Mouse (Mus musculus) naive thymus-derived CD4-positive, alpha-beta T cell, adult 2 months (primary cell): Measurements from ENCODE around the gene Xrcc4.
A peak's percentile ranks its signal among the peaks of the same experiment; 100 is the strongest.
"Not testable (repeated sequence)": the region's sequence is repeated elsewhere in the genome, so short reads cannot be mapped to it uniquely, and the experiment has no call there.

Source experiments
- DNase-seq: peaks from one replicate; pipeline ENCODE4 v3.0.0-alpha.2; 2011; ENCODE audit warnings: low read depth

Xrcc4 gene

DNA sequence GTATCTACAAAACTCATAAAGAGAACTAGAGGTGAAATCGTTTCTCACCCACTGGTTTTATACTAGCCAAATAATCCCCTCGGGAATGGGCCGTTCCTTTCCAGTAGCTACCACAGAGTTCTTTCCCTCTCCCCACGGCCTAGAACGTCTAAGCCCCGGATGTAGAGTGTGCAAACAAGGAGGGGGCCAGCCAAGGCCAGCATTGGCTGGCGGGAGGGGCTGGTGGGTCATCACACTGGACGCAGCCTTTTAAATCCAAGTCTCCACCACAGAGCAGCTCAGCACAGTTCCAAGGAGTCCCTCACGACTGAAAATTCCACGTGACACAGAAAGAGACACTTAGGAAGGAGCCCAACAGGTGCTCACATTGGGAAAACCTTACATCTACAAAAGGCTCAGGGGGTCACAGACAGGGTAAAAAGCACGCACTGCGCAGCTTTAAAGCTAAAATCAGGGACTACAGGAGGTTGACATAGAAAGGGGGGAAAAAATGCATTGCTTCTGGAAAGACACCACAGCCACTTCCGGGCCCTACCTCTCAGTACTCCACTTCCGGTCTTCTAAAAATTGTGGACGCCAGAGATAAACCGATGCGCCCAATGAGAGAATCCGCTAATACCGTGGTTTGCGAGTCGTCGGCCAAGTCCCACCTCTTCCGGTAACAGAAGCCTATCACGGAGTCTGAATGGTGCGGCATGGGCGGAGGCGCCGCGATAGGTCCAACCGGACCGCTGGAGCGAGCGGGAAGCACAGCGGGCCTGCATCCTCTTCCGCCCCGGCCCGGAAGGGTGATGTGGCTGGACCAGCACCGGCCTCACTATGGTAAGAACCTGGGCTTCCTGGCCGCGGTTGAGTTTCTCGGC lies at the start of gene Xrcc4, which contains the start of gene Tmem167:
Xrcc4 (minus strand) TSS at position 647 of the 863 bp plus-strand sequence.
Tmem167 (plus strand) TSS at position 162 of the 863 bp plus-strand sequence.
- peak; percentile 91 for DNase-seq

DNA sequence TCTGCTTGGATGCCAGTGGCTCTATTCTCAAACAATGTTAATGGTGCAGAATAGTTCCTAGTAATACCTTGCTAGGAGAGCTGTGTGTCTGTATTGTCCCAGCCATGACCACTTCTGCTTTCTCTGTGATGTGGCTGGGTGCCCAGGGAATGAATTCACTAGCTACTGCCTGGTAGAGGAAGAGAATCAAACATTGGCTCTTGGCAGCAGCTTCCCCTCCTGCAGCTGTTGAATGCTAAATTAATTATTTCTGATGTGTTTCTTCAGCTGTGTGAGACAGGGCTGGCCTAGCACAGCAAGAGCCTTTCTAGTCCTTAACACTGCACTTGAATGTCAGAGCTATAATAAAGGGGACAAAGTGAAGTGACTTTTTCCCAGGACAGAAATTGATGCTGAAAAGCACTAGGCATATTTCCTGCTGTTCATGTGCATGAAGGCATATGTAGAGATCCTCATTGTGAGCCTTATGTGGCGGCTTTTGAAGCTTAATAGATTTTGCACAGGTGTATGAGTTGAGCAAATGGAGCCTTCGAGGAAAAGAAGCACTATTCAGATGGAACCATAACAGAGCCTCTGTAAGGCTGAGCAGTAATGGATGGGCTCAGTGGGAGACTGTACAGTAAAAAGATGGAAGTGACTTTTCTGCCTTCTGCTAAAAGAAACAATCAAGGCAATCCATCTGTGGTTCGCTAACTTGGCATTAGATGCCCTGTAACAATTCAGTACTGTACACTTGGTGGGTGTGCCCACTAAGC lies 46.9 kb upstream of the Xrcc4 start:
- no peak for DNase-seq

DNA sequence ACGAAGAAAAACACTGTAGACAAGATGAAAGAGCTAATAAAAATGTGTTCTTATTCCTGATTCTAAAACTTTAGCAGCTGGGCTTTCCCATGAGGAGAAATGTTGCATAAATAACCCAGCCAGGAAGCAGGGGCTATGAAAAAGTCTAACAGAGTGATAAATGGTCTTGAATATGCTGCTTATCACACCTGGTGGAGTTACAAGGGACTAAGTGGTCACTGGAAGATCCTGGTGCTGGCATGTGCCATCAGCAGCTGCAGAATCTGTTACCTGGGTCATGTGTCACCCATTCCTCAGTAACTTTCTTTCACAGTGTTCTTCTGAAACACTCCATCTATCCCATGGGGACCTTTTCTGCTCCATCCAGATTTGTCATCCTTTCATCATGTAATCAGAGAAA lies 22.3 kb upstream of the Xrcc4 start:
- no peak for DNase-seq

DNA sequence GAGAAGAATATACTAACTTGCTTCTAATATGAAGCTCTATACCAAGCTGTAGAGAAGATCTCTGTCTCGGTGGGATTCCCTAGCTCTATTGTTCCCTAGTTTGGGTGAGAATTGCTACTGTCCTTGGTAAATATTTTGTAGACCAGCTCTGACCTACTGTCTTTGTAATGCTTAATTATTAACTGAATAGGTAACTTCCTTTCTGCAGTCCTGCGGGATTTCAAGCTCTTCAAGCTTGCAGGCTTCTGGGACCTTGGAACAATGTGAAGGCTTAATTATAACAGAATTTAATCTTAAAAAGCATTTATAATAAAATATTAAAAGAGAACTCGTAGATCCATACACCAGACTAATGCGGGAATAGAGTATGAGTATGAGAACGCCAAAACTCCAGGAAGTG lies 19.3 kb upstream of the Xrcc4 start:
- DNase-seq: not testable (repeated sequence)

DNA sequence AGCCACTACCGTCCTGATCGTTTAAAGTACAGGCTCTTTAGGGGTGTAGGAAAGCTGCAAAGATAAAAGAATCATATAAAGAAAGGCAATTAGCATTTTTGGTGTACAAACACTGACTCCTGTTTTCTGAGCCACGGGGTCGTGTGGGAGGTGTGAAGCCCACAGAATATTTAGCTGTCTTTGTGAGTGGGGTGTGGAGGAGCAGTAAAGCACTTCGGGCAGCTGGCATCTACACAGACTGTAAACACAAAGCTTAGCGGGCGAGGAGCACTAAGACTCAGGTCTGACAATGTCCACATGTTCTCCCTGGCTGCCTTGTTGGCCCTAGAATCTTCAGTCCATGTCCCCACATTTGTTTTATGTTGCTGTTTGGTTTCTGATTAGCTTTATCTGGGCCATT lies 16.7 kb upstream of the Xrcc4 start:
- no peak for DNase-seq

DNA sequence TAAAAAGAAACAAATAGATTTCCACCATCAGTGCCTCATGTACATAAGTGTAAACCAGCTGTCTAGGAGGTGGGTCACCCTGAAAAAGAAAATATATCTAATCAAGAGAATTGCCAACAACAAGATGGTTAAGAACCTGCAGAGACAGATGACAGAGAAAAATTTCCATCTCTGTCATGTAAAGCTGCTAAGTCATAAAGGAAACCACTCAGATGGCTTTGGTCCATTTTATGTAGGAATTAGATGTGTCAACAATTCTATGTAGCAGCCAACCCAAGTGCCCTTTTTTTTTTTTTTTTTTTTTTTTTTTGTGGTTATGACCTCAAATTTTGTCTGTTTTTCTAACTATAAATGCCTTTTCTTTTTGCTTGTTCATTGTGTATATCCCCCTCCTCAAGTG lies 12.1 kb upstream of the Xrcc4 start:
- DNase-seq: no peak

DNA sequence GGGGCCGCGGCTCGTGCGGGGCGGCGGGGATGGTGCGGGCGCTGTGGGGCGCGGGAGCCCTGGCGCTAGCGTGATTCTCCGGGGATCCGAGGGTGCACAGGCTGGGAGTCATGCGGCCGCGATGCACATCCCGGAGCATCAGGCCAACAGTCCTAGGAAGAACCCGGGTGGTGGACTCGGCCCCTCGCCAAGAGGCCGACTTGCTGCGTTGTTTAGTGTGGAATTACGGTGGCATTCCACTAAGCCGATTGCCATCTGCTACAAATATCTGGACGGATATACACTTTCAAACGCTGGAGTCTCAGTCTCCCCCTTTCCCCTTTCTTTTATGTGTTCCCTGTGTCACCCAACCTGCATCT lies 396 bp upstream of the Xrcc4 start:
- no peak for DNase-seq

DNA sequence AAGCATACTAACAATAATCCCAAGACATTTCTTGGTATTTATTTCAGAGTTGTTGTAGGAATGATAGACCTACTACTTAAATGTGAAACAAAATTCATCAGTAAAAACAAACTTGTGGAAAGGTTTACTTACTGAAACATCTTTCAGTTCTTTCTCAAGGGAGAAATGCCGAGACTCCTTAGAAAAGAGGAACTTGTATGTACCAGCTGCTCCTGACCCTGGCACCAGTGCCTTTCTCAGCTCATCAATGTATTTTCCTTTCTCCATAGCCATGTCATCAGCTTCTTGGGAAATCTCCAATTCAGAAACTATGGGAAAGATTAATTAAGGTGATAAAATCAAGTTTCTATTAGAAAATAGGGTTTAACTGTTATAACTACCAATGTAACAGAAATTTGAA lies 27.5 kb downstream of the Xrcc4 start:
- no peak for DNase-seq

DNA sequence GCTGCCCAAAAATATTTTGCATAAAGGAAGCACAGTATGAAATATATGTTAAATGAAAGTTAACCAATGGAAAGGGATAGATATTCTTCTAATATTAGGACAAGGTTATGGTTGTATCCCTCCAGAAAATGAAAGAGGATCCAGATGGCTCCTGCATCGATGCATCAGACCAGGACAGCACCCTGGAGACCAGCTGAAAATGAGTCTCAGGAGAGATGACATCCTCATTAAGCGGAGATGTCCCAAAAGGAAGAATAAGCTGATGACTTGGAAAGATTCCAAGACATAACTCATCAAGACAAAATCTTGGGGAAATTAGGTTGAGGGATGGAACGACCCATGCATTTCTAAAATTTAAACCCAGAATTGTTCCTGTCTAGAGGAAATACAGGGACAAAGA lies 37.0 kb downstream of the Xrcc4 start:
- DNase-seq: no peak

DNA sequence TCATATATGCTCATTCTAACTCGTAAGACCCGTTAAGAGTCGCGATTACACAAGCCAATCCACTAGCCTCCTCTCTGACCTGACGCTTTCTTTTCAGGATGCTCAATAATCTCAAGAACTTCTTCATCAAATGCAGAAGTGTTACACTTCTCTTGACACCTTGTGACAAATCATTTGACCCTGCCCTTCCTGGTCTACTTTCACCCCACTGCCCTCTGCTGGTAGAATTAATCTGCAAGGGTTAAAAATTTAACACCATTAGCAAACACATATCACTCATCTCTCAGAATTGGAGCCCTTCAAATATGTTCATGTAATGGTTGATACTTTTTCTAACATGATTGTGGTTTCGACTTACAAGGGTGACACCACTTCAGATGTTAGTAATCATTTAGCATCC lies 37.7 kb downstream of the Xrcc4 start:
- peak; percentile 4 for DNase-seq

DNA sequence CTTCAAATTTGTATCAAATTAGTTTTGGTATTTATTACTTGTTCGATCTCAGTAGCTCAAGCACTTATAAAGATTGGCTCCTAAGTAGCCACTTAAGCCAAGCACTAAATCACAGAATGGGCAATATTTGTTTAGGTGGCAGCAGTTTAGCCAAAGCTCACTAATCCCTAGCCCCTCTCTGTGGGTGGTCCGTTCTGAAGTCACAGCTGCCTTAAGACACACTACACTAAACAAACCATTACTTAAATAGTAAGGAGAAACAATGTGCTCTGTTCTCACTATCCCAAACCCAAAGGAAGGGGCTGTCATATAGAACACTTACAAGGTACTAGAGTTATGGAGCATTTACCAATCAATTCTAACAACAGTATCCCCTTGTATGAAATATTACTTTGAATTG lies 49.8 kb downstream of the Xrcc4 start:
- no peak for DNase-seq

DNA sequence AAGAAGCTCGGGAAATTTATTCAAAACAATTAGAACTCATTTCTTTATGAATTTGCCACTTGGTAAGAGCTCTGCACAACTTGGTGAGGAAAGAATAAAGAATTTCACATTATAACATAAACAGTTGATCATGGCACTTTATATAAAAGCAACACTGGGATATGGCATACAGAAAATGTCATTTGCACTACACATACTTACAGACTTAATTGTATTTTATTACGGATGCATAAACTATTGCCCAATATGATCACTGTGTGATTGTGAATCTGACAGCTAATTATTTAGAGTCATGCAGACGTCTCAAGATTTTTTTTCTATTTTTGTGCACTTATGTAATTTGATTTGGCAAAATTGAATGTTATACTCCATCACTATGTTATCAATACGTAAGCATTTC lies 56.4 kb downstream of the Xrcc4 start:
- DNase-seq: no peak

DNA sequence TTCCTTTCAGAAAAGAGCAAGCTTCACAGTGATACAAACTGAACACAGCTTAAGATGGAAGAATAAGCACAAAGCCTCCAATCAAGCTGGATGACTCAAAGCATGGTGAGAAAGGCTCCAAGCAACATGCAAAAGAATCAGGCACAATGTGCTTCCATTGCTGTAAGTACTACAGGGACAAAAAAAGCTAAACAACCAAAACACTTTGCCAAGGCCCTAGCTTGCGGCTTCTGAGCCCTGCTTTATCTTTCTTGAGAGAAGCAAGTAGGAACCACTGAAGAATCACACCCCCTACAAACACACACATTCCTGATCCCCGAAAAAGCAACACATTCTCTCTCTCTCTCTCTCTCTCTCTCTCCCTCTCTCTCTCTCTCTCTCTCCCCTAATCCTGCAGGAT lies 56.9 kb downstream of the Xrcc4 start:
- DNase-seq: no peak

DNA sequence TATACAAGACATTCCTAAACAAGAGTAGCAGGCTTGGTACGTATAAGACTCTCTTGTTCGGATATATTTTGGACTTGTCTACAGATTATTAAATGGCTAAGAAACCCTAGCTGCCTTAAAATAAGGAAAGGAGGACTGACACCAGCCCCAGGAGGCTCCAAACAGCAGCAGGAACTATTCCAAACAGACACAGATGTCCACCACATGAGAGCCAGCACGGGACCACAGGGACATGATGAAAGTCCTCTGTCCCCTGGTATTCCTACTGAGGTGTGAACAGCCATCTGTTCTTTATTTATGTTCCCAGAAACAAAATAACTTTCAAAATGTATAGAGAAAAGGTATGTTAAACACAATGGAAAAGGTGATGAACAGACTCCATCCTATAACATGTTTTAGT lies 58.5 kb downstream of the Xrcc4 start:
- DNase-seq: no peak

DNA sequence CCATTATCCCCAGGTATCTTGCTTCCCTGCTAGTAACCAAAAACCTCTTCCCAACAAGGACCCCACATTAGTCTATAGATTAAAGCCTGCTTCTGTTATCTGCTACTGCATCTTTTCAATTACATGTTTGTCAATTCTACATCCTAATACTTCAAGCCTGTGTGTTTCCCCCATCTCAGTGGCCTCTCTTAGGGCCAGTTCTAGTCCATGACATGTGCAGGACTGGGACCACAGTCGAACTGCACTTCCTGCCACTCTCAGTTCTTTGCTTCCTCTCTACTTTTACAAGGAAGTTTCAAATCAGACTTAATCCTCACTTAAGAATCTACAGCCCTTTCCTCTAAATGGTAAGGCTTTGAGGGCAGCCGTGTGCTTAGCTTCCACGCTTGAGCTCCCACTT lies 76.8 kb downstream of the Xrcc4 start:
- DNase-seq: no peak

DNA sequence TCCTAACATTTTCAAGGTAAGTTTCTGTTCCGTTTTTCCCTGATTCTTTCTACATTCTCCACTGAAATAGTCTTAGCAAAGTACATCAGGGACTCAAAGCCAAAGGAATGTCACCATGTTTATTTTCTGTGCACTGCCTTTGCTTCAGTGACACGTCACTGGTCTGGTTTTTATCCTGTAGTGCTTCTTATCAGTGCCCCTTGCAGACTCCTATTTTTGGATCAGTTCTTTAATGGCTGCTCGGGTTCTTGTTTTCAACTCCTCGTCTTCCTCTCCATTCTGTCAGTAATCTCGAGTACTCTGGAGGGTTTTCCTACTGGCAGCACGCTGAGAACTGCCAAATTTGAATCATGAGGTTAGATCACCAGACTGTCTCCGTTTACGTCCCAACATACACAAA lies 77.2 kb downstream of the Xrcc4 start:
- no peak for DNase-seq

DNA sequence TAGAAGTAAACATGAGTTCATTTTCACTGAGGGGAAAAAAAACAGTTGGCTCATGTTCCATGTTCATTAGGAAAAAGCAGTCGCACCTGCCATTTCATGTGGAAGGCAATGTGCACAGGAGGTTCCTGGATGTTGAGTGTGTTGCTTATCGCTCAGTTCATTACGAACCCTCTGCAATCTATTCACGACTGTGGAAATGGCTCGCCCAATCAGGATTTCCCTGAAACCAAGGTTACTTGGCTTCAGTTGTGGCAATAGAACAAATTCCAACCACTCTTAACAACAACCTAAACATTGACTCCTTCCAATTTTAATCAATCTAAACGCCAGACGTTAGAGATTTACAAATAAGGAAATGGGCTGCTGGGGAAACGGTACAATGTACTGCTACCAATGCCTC lies 78.3 kb downstream of the Xrcc4 start:
- DNase-seq: no peak

DNA sequence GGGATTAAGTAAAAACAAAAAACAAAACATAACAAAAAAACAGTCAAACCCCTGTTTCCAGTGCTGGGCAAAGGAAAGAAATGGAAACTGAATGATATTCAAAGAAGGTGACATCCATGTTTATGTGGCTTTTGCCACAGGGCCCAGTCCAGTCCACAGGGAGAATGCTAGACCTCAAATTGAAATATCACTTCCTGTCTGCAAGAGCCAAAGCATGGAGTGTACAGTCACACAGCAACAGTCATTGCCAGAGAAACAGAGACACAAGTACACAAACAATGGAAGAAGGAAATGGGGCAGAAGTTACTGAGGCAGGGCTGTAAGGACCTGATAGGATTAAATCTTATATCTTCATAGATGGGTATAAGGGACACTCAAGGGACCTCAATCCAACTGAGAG lies 79.6 kb downstream of the Xrcc4 start:
- DNase-seq: no peak

DNA sequence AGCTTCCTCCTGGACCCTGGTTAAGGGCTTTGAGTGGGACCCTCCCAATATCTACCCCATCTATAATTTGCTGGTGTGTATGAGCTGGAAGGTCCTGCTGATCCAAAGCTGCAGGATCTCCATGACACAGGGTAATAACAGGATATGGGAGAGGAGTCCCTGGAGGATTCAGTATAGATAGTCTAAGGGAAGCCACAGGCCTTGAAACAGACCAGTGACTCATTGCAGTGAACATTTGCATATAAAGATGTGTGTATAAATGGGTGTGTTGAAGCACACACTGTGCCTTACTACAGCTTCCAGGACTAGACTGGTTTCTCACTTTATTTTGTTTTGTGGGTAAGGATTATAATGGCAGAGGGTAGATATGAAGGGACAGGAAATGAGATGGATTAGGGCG lies 83.8 kb downstream of the Xrcc4 start:
- no peak for DNase-seq

DNA sequence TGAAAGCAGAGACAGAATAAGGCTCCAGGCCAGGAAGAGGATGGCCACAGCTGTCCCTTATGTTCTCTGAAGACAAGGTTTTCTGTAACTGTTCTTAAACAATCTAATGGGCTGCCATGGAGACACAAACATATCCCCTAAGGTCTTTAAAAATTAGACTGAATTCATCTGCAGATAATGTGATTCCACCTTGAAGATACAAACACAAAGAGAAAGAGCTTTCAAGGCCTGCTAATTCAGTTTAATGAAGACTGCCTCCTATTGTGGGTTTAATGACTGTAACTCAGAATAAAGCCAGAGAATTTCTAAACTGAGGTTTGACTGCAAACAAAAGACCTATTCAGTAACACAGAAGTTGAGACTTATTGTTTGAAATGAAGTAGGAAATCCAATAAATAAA lies 91.9 kb downstream of the Xrcc4 start:
- no peak for DNase-seq

DNA sequence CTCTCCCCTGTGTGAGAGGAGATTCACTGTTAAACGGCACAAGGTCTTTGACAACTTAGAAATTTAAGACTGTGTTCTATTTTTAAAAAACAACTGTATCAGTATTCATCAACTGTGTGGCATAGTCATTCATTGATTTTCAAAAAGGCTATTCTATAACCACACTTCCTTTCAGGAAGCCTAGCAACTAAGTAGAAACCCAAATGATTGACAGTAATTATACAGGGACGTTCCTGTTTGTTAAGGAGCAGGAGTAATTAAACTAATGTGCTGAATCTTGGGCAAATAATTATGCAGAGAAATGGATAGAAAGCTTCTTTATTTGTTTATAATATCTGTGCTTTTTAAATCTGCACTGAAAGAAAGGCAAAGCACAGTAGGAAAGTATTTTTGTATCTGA lies 103.3 kb downstream of the Xrcc4 start:
- DNase-seq: no peak

DNA sequence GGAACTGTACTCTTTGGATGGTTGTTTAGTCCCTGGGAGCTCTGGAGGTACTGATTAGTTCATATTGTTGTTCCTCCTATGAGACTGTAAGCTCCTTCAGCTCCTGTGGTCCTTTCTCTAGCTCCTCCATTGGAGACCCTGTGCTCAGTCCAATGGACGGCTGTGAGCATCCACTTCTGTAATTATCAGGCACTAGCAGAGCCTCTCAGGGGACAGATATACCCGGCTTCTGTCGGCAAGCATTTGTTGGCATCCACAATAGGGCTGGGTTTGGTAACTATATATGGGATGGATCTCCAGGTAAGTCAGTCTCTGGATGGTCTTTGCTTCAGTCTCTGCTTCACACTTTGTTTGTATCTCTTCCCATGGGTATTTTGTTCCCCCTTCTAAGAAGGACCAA lies 118.5 kb downstream of the Xrcc4 start:
- DNase-seq: no peak

DNA sequence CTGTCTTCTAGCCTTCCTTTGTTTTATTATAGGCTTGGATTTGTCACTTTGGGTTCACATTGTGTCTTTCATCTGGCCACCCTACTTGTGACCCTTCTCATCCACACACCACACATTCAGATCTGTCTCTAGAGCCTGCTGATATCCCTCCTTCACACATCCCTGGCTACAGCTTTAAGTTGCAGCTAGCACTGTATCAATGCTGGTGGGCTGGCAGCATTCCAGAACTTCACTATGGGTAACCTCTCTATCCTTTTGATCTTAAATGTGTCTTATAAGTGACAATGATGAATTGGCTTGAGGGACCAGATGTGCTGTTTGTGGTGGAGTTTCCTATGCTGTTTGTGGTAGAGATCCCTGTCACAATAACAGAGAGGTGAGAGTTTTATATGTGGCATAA lies 120.7 kb downstream of the Xrcc4 start:
- no peak for DNase-seq

DNA sequence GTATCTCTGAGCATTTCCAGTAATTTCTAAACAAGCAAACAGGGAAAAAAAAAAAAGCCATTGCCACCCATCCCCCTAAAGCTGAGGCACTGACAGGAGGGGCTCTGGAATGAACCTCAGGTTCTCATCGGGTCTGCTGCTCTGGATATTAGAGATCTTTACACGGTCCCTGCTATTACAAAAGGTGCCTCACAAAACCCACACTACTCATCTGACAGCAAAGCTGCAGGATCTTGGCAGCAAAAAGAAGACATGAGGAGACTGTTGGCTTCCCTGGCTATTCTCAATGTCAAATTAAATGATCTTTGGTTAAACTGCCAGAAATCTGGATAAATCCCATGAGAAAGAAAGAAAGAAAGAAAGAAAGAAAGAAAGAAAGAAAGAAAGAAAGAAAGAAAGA lies 145.1 kb downstream of the Xrcc4 start:
- no peak for DNase-seq
